Mouse (Mus musculus): ENCODE data around the gene Glb1l. TPM values are rescaled to one million over a fixed set of nuclear protein-coding genes. Genes with fewer than 3 reads are reported as not detected.

The Glb1l gene
- polyA plus RNA-seq, 1 experiment from 2014 or later = 4.5 TPM

DNA sequence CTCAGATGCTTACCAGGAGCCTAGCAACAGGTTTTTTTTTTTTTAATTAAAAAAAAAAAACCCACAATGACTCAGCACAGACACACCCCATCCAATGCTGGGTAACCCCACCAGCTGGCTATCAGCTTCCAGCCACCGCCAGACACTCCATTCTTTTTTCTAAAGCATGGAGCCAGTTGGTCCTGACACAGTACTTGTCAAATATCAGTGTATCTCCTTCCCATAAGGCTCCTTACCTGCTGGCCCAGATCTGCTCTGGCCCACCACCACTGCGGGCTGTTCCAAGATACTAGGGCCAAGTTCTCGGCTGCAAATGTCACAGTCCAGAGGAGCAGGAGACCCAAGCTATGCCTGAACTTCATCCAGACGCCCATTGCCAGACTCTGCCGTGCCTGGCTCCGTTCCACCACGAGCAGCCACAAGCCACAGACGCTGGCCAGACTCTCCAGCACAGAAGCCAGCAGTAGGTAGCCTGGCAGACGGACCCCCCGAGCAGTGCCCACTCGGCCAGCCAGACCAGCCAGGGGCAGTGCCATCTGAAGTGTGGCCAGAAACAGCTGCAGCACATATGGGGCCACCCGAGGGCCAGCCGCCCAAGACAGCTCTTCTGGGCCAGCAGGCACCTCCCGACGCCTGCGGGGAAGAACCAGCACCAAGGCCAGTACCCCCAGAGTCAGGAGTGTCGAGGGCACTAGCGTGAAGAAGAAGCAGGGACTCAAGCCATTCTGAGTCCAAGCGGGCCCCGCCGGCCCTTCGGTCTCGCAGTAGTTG lies 31.1 kb downstream of the Glb1l start:
- Histone ChIP-seq H3K9ac (peak overlapping the region; percentile 94), H3K4me3 (replicated peaks) (peak overlapping the region; percentile 68), H3K4me1 (replicated peaks) (peaks cover 46% of the 10 kb centered on the region), H3K36me3 (replicated peaks) (peaks cover 76% of the 10 kb centered on the region), H3K9me3 (replicated peaks) (no peaks in the 10 kb centered on the region), H3K4me2 (peak overlapping the region; percentile 89), H3K27ac (replicated peaks) (peak overlapping the region; percentile 99), H3K27me3 (no peaks in the 10 kb centered on the region)
- ATAC-seq (ENCODE audit: insufficient read depth) = peak; percentile 76
- WGBS (ENCODE audit: insufficient replicate concordance) = 2% methylated on average over 23 of the region's 23 CpGs

DNA sequence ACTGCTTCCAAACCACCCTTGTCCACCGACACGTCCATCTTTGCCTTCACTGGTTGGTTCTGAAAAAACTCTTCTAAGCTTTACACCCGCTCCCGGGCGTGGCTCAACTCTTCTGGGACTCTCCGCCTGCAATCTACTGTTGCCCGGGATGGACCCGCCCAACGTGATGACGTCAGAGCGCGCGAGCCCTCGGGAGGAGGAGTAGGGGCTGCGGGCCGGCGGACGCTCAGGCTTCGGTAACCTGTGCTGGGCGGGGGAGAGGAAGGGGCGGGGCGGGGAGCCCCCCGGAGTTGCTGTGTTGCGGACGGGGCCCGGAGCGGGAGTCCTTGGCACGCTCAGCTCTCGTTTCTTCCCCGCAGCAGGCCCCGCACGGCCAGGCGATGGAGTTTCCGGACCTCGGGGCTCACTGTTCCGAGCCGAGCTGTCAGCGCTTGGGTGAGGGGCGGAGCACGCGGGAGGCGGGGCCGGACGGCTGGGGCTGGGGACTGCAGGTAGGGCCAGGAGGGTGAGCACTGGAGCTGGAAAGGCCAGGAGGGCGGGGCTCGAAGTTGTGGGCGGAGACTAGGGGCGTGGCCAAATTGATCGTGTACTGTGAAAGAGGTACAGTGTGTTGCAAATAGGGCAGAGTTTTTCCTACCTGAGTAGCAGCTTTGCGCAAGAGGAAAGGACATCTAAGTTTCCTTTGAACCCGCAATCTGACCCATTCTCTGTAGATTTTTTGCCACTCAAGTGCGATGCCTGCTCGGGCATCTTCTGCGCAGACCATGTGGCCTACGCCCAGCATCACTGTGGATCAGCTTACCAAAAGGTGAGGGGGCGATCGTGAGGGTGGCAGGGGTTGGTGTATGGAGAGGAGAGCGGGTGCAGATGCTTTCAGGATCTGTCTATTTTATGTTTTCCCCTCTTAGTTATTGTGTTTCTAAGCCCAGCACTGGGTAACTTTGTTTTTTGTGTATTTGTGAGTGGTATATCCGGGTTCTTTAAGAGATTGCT lies 41.8 kb downstream of the Glb1l start, which contains the start of gene Zfand2b:
TSS of gene Zfand2b (plus strand) at position 175 of the 993 bp plus-strand sequence.
- Histone ChIP-seq H3K4me3 (replicated peaks) (peak within 1 kb of the TSS; percentile 91), H3K27ac (replicated peaks) (peak within 1 kb of the TSS; percentile 98), H3K27me3 (no peaks in the 10 kb centered on the region), H3K9ac (peak within 1 kb of the TSS; percentile 91), H3K4me2 (peak within 1 kb of the TSS; percentile 89), H3K9me3 (replicated peaks) (no peaks in the 10 kb centered on the region), H3K4me1 (replicated peaks) (peaks cover 47% of the 10 kb centered on the region), H3K36me3 (replicated peaks) (peaks cover 48% of the 10 kb centered on the region)
- peak; percentile 96 for ATAC-seq (ENCODE audit: insufficient read depth)
- 2% methylated on average over 57 of the region's 59 CpGs for WGBS (ENCODE audit: insufficient replicate concordance)

DNA sequence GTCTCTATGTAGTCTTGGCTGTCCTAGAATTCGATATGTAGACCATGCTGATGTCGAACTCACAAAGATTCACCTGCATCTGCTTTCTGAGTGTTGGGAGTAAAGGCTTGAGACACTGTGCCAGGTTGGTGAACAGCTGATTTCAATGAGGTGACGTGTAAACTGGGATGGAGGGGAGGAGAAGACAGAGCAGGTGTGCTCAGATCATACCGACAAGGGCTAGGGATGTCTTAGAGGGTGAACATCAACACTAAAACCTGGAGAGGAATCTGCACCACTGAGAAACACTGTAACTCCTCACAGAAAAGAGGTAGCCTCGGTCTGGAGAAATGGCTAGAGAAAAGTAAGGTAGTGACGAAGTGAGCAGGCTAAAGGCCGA lies 42.5 kb downstream of the Glb1l start:
- peaks cover 47% of the 10 kb centered on the region for H3K4me1 ChIP-seq (replicated peaks)
- H3K9me3 ChIP-seq (replicated peaks) = no peaks in the 10 kb centered on the region
- H3K9ac ChIP-seq = peak overlapping the region; percentile 91
- H3K4me2 ChIP-seq = peak overlapping the region; percentile 89
- H3K4me3 ChIP-seq (replicated peaks) = peak overlapping the region; percentile 91
- 6% methylated on average over 7 of the region's 7 CpGs for WGBS (ENCODE audit: insufficient replicate concordance)
- H3K27ac ChIP-seq (replicated peaks) = peak overlapping the region; percentile 98
- peaks cover 41% of the 10 kb centered on the region for H3K36me3 ChIP-seq (replicated peaks)
- ATAC-seq (ENCODE audit: insufficient read depth) = peak; percentile 19
- no peaks in the 10 kb centered on the region for H3K27me3 ChIP-seq

DNA sequence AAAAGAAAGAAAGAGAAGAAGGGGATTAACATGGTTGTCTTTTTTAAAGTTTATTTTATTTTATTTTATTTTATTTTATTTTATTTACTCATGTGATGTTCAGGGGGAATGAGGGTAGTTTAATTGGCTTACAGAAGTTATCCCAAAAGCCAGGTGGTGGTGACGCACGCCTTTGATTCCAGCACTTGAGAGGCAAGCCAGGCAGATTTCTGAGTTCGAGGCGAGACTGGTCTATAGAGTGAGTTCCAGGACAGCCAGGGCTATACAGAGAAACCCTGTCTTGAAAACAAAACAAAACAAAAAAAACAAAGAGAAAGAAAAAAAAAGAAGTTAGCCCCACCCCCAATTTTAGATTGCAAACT lies 50.4 kb downstream of the Glb1l start:
- peak; percentile 41; the same call in 1 of the 2 replicates for ATAC-seq (ENCODE audit: insufficient read depth)

DNA sequence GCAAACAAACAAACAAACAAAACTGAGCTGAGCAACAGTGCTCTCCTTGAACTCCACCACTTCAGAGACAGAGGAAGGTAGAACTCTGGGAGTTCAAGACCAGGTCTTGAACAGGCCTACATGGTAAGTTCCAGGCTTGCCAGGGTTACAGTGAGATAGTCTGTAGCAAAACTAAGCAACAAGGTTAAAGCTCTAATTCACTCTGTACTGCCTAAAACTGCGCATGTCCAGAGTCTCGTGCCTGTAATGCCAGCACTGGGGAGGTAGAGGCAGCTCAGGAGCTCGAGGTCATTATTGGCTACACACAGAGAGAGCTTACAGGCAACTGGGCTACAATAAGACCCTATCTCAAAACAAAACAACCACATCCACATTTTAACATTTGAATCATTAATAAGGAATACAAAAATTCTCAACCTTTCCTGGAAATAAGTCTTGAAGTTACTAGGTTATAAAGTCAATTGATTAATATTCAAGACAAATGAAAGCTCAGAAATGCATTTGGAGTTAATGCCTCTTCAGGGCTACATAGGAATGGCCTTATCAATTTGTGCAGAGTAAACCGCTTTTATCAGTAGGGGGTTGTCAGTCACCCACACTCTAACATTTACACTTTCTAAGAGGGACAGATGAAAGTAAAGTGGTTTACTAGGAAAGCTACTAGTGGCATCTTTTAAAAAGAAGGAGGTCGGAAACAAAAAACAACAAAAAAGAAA lies 50.9 kb downstream of the Glb1l start:
- H3K9ac ChIP-seq = peak overlapping the region; percentile 33; the same call in 1 of the 2 replicates

More for the DNA sequence above, 50.4 kb downstream of the Glb1l start:
- Histone ChIP-seq H3K4me1 (replicated peaks) (peaks cover 47% of the 10 kb centered on the region), H3K4me2 (peak overlapping the region; percentile 46), H3K9me3 (replicated peaks) (no peaks in the 10 kb centered on the region), H3K9ac (peak overlapping the region; percentile 43; the same call in 1 of the 2 replicates), H3K27ac (replicated peaks) (peak overlapping the region; percentile 93), H3K27me3 (no peaks in the 10 kb centered on the region), H3K36me3 (replicated peaks) (no peaks in the 10 kb centered on the region), H3K4me3 (replicated peaks) (no peak overlapping the region)
- 19% methylated on average over 4 of the region's 4 CpGs for WGBS (ENCODE audit: insufficient replicate concordance)

DNA sequence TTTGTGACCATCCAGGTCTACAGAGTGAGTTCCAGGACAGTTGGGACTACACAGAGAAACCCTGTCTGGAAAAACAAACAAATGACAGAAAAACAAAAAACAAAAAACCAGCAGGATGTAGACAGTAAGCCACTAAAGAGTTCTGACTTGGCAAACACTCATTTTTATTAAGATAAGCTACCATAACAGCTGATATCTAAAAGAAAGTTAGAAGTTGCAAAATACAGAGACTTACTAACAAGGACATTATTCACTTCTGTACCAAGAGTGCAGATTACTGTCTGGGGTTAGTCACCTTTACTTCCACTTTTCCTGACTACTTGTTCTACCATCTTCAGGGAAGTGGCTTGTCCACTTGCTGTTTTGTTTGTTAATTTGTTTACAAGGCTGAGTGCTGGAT lies 51.6 kb downstream of the Glb1l start:
- Histone ChIP-seq H3K9ac (0 out of 2 replicates have a peak overlapping the region, but pooled peaks have one; percentile 33), H3K27ac (replicated peaks) (peak overlapping the region; percentile 93), H3K4me1 (replicated peaks) (peaks cover 55% of the 10 kb centered on the region), H3K4me3 (replicated peaks) (no peak overlapping the region), H3K4me2 (no peak overlapping the region), H3K27me3 (no peaks in the 10 kb centered on the region), H3K9me3 (replicated peaks) (no peaks in the 10 kb centered on the region), H3K36me3 (replicated peaks) (no peaks in the 10 kb centered on the region)
- no peak for ATAC-seq (ENCODE audit: insufficient read depth)

More for the DNA sequence above, 50.9 kb downstream of the Glb1l start:
- H3K27ac ChIP-seq (replicated peaks) = peak overlapping the region; percentile 93
- peaks cover 52% of the 10 kb centered on the region for H3K4me1 ChIP-seq (replicated peaks)
- no peaks in the 10 kb centered on the region for H3K9me3 ChIP-seq (replicated peaks)
- H3K27me3 ChIP-seq = no peaks in the 10 kb centered on the region
- ATAC-seq (ENCODE audit: insufficient read depth) = peak; percentile 94
- H3K4me2 ChIP-seq = peak overlapping the region; percentile 46
- H3K36me3 ChIP-seq (replicated peaks) = no peaks in the 10 kb centered on the region
- WGBS (ENCODE audit: insufficient replicate concordance) = 30% methylated on average over 5 of the region's 5 CpGs
- no peak overlapping the region for H3K4me3 ChIP-seq (replicated peaks)

DNA sequence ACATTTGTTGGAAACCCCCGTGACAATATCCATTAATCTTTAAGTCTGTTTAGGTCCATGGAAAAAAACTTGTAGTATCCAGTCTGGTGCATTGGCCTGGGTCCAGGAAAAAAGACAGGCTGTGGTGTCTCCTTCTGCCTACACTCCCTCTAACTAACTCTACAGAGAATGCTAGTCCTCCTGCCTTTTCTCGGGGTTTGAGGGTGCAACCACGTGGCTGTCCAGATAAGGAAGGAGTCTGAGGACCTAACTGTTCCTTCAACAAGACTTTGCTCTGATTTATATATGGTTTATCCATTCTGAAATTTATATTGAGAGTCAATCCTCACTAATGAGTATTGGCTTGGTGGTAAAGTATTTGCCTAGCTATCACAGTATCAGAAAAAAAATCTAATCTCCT lies 54.8 kb downstream of the Glb1l start:
- Histone ChIP-seq H3K36me3 (replicated peaks) (no peaks in the 10 kb centered on the region), H3K9ac (no peak overlapping the region), H3K9me3 (replicated peaks) (no peaks in the 10 kb centered on the region), H3K27ac (replicated peaks) (no peak overlapping the region), H3K27me3 (no peaks in the 10 kb centered on the region), H3K4me2 (no peak overlapping the region), H3K4me1 (replicated peaks) (peaks cover 51% of the 10 kb centered on the region), H3K4me3 (replicated peaks) (no peak overlapping the region)
- ATAC-seq (ENCODE audit: insufficient read depth) = no peak
- 31% methylated on average over 3 of the region's 3 CpGs for WGBS (ENCODE audit: insufficient replicate concordance)

DNA sequence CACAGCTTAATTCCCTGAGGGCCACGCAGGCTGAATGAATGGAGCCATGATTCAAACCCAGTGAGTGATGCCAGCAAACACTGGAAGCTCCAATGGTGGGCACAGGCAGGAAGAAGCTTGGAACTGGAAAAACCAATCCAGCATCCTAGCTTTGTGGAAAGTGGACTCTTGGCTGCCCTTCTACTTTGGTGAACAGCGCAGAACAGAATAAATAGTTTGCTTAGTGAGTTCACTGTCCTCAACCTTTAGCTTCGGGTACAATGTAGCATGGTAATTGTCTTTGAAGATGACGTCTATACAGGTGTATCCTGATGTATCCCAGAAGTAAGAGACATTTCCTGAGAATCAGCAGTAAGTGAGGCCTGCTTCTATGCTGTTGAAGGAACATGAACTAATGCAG lies 61.9 kb downstream of the Glb1l start:
- H3K9me3 ChIP-seq (replicated peaks) = no peaks in the 10 kb centered on the region
- H3K4me3 ChIP-seq (replicated peaks) = no peak overlapping the region
- H3K36me3 ChIP-seq (replicated peaks) = peaks cover 64% of the 10 kb centered on the region
- no peak for ATAC-seq (ENCODE audit: insufficient read depth)
- H3K4me2 ChIP-seq = no peak overlapping the region
- peaks cover 49% of the 10 kb centered on the region for H3K4me1 ChIP-seq (replicated peaks)
- H3K27ac ChIP-seq (replicated peaks) = 0 out of 2 replicates have a peak overlapping the region, but pooled peaks have one; percentile 19
- H3K27me3 ChIP-seq = no peaks in the 10 kb centered on the region
- WGBS (ENCODE audit: insufficient replicate concordance) = 86% methylated on average over 4 of the region's 4 CpGs
- H3K9ac ChIP-seq = no peak overlapping the region
